Mouse (Mus musculus): ENCODE data around the gene Gm17455.

The Gm17455 gene

DNA sequence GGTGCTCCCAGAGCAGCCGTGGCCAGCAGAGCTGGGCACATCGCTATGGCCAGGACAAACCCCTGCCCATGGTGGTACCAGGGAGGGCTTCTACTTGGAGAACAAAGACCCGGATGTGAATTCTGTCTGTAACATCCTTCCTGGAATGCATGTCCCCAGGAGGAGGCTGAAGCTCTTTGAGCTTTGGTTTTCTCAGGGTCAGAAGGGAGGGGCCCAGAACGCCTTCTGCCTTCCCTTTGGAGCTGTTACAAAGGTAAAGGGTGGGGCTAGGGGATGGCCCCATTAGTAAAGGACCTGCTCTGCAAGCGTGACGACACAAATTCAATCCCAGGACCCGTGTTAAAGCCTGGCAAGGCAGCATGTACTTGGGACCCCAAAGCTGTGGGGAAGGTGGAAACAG is 23.2 kb downstream of the Gm17455 start:
- DNase-seq: no peak

DNA sequence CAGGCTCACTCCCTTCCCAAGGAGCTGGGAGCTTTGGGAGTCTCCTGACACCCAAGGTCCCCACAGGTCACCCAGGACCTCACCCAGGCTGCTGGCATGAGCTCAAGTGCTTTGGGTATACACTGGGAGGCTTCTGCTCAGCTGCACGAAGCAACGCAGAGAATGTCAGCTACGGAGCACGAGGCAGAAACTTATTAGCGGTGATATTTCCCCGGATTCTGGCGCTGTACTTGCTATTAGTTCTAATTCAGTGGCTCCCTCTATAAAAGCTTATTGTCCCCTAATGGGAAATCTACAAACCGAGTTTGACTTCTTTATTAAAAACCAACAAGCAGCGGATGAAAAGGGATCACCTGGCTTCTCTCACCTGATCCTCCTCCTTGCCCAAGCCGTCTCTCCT is 30.5 kb downstream of the Gm17455 start:
- DNase-seq: no peak

DNA sequence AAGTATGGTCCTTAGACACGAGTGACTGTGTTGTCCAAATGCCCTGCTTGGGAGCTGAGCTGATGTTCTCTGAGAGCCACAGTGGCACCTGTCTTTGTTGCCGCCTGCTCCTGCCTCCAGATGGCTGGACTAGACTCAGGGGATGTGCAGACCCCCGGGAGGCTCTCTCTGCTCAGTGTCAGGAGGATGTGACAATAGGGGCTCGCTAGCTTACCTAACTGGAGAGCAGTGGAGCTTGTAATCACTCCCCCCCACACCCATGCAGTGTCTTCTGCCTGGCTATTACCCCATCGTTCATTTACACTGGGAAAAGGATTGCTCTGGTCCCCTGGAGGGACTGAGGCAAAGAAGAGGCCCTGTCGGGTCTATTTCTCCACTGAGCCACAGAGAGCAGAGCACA is 31.1 kb downstream of the Gm17455 start:
- no peak for DNase-seq

DNA sequence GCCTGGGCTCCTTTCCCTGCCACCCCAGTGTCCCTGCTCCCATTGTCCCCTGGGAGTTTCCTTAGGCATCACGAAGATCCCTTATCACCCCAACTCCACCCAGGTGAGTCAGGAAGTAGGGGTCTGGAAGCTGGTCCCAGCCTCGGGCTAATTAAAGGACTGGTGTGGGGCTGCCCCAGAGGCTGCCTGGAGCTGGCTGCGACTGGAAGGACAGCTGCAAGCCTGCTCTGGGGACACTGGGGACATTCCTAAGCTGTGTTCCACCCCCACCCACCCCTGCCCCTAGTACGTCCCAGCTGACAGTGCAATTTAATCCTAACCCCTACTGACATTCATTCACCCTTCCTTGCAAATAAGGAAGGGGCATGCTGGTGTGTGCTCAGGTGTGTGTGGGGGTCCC is 33.2 kb downstream of the Gm17455 start:
- DNase-seq: no peak

DNA sequence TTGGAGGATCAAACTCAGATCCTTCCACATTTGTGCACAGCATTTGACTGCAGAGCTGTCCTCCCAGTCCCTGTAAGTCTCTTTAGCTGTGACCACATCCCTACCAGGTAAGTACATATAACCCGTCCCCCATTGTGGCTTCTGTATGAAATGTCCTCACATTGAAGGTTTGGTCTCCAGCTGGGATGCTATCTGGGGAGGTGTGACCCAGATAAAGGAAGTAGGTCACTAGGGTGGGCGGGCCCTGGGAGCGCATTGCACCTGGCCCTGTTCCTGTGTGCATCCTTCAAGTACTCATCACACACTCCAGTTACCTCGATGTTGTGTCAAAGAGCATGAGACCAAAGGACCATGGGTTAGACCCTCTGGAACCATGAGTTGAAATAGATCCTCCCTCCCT is 42.8 kb downstream of the Gm17455 start:
- DNase-seq: no peak

DNA sequence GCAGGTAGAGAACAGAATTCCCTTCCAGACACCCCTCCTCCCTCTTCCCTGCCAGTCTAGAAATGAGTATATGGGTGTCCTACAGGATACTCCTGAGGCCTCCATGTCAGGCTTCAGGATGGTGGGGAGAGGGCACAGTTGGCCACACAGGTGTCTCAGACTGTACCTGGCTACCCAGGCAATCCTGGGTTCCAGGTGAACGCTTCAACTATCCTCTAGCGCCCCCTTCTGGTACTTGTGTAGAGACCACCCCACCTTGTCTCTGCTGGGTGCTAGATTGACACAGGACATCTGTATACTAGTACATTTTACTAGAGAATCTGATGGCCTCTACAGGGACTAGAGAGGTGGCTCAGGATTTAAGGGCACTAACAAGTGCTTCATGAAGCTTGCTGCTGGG is 43.6 kb downstream of the Gm17455 start:
- no peak for DNase-seq

DNA sequence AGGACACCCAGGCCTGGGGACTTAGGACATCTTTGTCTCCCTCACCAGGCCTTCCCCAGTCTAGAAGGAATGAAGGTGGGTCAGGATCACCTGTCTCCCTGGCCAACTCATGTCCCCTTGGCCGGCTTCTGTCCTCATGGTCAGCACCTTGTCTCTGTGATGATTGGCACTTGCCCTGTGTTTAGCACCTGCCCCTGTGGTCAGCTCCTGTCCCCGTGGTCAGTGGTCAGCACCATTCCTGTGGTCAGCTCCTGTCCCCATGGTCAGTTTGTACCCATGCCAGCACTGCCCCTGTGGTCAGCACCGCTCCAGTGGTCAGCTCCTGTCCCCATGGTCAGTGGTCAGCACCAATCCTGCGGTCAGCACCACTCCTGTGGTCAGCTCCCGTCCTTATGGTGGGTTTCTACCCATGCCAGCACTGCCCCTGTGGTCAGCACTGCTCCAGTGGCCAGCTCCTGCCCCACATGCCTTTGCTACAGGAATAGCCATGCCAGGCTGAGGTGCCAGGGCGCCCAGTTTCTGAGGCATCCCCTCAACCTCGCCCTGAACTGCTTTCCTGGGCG is 45.6 kb downstream of the Gm17455 start:
- DNase-seq: peak; percentile 79

DNA sequence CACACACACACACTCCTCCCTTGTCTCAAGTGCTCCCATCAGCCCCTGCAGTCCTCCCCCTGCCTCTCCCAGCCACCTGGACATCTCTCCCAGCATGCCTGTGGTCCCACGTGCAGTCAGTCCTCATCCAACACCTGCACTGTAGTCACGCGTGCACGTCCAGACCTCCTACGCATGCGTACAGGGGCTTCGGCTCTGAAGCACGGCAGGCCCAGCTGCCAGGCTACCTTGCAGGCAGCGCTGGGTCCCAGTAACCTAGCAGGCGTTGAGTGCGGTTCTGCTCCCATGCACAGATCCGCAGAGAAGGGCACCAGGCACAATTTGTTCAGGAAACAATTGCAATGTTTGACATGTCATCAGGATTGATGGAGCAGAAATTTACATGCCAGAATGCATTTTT is 47.7 kb downstream of the Gm17455 start:
- DNase-seq: no peak

Measured in lung, postnatal 10 days (tissue).